Mouse (Mus musculus): ENCODE data around the gene Olfr1333.
"Not testable (repeated sequence)": the region's sequence is repeated elsewhere in the genome, so short reads cannot be mapped to it uniquely, and the experiment has no call there.

Olfr1333 gene

GRCm38 (mm10) chr4:118836179-118836578 lies at the start of gene Olfr1333:
TSS of gene Olfr1333 (minus strand) at chr4:118836279.
- DNase-seq, result no peak

- no peak for DNase-seq
Observed at GRCm38 (mm10) chr4:118867566-118867965, 31.5 kb upstream of the Olfr1333 start.

GRCm38 (mm10) chr4:118864349-118864748 lies 28.3 kb upstream of the Olfr1333 start, which contains the start of gene Olfr1331:
TSS of gene Olfr1331 (plus strand) at chr4:118864649.
- DNase-seq, result no peak

GRCm38 (mm10) chr4:118862704-118863103 lies 26.6 kb upstream of the Olfr1333 start:
- DNase-seq, result no peak

- no peak for DNase-seq
Observed at GRCm38 (mm10) chr4:118861791-118862190, 25.7 kb upstream of the Olfr1333 start.

- DNase-seq, result no peak
Observed at GRCm38 (mm10) chr4:118818921-118819320, 17.2 kb downstream of the Olfr1333 start.

GRCm38 (mm10) chr4:118809844-118810243 lies 26.2 kb downstream of the Olfr1333 start, which contains the start of gene Olfr1335:
TSS of gene Olfr1335 (minus strand) at chr4:118809944.
- DNase-seq, result no peak

GRCm38 (mm10) chr4:118792796-118793195 lies 43.3 kb downstream of the Olfr1333 start:
- DNase-seq, result not testable (repeated sequence)

GRCm38 (mm10) chr4:118782486-118782885 lies 53.6 kb downstream of the Olfr1333 start, which contains the start of gene Olfr1337:
TSS of gene Olfr1337 (minus strand) at chr4:118782586.
- DNase-seq, result no peak
